Mouse (Mus musculus) gastrocnemius, postnatal 36 days (tissue): ENCODE results near the gene Hexim1. TPM values are rescaled to one million over a fixed set of nuclear protein-coding genes. Genes with fewer than 3 reads are reported as not detected.
A peak's percentile ranks its signal among the peaks of the same experiment; 100 is the strongest.

Experiments
- DNase-seq, 2 experiments: peaks; one replicate each; pipeline ENCODE4 v3.0.0; 2022
- intact Hi-C: fragments of 180-260 bp; cut with DNase I; formaldehyde crosslinking; loops from one replicate; pipeline ENCODE4 v1.15.1; 2025
- total RNA-seq, 2 experiments: library from RNA; stranded (reverse); gene quantifications; 2 replicates each; pipeline ENCODE4 v1.2.3; 2021

Hexim1 gene
- total RNA-seq, 2 experiments from 2014 or later: 14.7 to 17.0 TPM

GRCm38 (mm10) chr11:103095801-103096200 is 20.2 kb upstream of the Hexim1 start:
- intact Hi-C loops: no loop called here
- no peak for DNase-seq

GRCm38 (mm10) chr11:103096979-103097894 is 18.8 kb upstream of the Hexim1 start:
- DNase-seq: peak in 1 of 2 experiments; percentile 17
- intact Hi-C loops: no loop called here

GRCm38 (mm10) chr11:103098531-103099190 is 17.4 kb upstream of the Hexim1 start:
- peak; percentile 9 to 17 for DNase-seq
- intact Hi-C loops: no loop called here

DNA sequence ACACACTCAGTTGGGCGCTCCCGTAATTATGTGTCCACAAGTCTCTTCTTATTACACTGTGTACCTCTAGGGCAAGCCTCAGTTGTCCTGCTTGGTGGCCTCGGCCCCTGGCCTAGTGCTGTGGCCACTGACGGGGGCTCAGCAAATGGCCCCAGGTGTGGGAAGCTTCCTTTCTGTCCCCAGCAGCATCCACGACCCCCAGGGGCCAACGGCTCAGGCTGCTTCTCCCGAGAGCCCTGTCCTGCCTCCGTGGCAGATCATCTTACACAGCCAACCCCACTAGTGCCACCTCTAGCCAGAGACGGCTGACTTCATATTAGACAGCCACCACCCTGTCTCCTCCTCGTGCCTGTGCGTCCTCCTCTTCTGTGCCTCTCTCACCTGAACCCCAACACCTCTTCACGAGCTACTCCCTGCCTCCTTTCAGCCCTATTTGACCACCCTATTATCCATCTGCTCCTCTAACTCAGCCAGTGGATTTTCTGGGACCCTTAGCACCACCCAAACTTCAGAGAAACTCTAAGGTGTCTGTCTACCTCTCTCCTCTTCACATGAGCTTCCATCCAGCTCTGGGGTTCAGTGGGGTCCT is 16.6 kb upstream of the Hexim1 start:
- peak; percentile 5 to 13 for DNase-seq
- intact Hi-C loops: no loop called here

DNA sequence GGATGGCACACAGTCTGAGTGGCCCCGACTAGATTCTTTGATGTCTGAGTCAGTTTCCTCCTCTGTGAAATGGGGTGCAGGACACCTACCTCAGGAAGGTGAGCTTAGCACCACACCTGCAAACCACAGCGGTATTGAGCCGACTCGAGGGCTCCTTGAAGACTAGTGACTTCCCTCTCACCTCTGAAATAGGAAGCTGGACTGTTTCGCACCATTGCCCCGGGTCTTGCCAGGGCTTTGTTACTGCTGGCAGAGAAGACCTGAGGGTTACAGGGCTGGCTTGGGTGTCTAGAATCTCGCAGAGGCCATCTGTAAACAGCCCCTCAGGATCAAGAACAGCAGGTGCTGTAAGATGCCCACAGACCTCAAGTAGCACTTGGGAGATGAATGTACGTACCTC is 15.7 kb upstream of the Hexim1 start:
- DNase-seq: peak; percentile 5 to 14
- intact Hi-C loops: loop anchor here (10.0 kb wide), 1 partner anchor 224 kb away; no protein-coding TSS in a partner anchor

DNA sequence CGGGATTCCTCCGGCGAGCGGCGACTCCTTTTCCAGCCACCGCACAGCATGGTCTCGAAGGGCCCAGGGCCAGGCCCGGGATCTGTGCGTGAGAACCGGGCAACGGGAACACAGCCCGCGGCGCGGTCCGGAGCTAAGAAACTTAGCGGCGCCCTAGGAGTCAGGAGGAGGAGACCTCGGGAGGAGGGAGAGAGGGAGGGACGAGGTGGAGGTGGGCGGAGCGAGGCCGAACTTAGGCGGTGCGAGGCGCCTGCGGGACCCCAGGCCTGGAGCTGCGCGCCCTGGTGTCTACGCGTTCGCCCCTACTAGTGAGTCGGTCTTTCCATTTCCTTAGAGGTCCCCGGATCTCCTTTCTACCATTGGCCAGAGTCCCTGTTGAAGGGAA is 14.6 kb upstream of the Hexim1 start, which contains the start of the genes Plcd3 and Acbd4:
Gene Plcd3 (minus strand): TSS at position 178 of the 385 bp plus-strand sequence.
Gene Acbd4 (plus strand): TSS at position 202 of the 385 bp plus-strand sequence.
- intact Hi-C loops: loop anchor here (10.0 kb wide), 1 partner anchor 223 kb away; no protein-coding TSS in a partner anchor
- DNase-seq: peak; percentile 83 to 84

DNA sequence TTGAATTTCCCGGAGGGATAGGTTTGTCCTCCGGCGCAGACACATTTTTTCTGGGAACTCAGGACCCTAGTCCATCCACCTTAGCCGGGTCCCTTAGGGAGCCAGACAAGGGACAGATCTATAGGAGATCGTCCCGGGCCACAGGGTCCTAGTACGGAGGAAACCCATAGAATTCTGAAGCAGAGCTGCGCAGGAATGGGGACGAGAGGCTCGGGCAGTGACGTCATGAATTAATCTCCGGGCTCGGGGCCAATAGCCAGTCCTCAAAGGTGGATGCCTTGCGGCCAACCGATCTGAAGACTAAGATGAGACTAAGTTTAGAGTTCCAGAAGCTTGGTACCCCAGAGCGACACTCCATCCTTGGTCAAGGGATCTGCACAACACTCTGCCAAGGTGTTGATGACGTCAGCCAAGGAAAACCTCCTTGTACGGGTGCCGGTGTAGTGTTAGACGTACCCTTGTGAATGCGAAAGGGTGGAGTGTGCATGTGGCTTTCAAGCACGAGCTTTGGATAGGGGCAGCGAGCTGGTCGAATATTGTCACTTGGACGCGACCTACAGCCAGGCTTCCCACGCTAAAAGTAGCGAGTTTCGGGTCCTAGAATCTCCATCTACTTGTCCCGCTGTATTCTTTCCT is 14.0 kb upstream of the Hexim1 start:
- intact Hi-C loops: loop anchor here (1.0 to 10.0 kb wide), 2 partner anchors 57 to 223 kb away; no protein-coding TSS in a partner anchor
- DNase-seq: peak; percentile 58 to 75

GRCm38 (mm10) chr11:103102725-103103349 is 13.2 kb upstream of the Hexim1 start:
- peak; percentile 96 to 99 for DNase-seq
- intact Hi-C loops: loop anchor here (1.0 to 10.0 kb wide), 2 partner anchors 56 to 222 kb away; no protein-coding TSS in a partner anchor

GRCm38 (mm10) chr11:103103621-103104020 is 12.4 kb upstream of the Hexim1 start:
- DNase-seq: no peak
- intact Hi-C loops: loop anchor here (10.0 kb wide), 1 partner anchor 221 kb away; no protein-coding TSS in a partner anchor

DNA sequence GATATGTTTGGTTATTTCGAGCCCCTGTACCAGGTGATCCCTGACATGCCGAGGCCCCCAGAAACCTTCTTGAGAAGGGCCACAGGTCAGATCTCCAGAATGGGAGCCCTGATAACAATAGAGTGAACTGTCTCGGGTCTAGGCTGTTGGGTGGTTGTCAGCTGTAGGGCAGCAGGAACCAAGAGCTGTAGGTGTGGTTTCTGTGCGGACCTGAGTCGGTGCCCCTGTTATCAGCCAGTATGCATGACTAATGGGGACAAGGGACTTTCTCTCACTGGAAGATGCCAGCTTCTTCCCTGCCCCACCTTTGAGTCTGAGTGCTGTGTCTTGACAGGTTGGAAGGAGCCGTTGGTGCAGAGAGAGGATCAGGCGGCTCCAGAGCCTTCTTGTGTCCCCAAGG is 11.6 kb upstream of the Hexim1 start:
- intact Hi-C loops: loop anchor here (10.0 kb wide), 1 partner anchor 220 kb away; no protein-coding TSS in a partner anchor
- no peak for DNase-seq

GRCm38 (mm10) chr11:103105180-103105725 is 10.8 kb upstream of the Hexim1 start:
- intact Hi-C loops: loop anchor here (10.0 kb wide), 1 partner anchor 220 kb away; no protein-coding TSS in a partner anchor
- DNase-seq: no peak

DNA sequence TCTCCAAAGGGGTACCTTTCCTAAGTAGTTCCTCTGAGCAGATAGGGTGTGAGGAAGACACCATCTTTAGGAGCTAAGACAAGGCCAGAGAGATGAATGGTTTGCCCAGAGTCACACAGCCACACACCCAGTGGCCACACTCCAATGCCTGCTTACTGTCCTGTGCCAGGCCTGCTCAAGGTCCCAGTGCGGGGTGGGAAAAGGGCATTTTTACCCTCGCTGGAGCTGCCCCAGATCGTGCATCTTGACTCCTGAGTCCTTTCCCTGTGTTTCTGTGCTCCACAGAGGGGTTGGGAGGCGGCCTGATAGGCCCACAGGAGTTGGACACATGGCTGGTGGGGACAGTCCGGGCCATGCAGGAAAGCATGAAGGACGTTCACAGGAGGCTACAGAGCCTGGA is 10.2 kb upstream of the Hexim1 start:
- no peak for DNase-seq
- intact Hi-C loops: loop anchor here (10.0 kb wide), 1 partner anchor 219 kb away; no protein-coding TSS in a partner anchor

GRCm38 (mm10) chr11:103106386-103106785 is 9.6 kb upstream of the Hexim1 start:
- no peak for DNase-seq
- intact Hi-C loops: loop anchor here (10.0 kb wide), 1 partner anchor 218 kb away; no protein-coding TSS in a partner anchor

- DNase-seq: no peak
- intact Hi-C loops: no loop called here
These were observed 4.7 kb upstream of the Hexim1 start for GRCm38 (mm10) chr11:103111301-103111700.

DNA sequence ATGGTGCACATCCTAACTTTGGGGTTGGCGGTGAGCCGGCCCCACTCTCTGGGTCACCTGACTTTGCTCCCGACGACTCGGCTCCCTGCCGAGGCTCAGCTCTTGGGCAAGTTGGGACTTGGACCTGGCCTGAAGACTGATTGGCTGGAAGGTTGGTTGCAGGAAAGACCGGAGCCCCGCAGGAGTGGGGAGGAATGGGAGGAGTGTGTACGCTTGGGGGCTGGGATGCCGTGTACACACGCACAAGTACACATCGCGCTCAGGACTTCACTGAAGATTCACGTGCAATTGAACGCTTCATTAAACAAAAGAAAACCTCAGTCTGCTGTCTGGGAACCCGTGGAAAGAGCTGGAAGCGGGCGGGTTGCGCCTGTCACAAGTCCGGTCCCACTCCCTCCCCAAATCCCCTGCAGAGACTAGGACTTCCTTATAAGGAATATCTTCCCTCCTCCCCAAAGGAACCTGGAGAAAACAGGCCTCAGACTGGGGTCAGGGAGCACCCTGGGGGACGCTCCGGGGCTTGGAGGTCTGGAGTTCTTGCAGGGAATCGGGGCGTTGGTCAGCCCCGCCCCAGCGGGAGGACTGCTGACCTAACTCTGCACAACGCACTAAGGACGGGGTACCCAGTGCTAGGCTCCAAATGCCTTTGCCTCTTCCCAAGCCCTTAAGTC is 4.0 kb upstream of the Hexim1 start:
- peak; percentile 77 to 80 for DNase-seq
- intact Hi-C loops: no loop called here

GRCm38 (mm10) chr11:103112552-103112912 is 3.5 kb upstream of the Hexim1 start:
- intact Hi-C loops: no loop called here
- DNase-seq: no peak

DNA sequence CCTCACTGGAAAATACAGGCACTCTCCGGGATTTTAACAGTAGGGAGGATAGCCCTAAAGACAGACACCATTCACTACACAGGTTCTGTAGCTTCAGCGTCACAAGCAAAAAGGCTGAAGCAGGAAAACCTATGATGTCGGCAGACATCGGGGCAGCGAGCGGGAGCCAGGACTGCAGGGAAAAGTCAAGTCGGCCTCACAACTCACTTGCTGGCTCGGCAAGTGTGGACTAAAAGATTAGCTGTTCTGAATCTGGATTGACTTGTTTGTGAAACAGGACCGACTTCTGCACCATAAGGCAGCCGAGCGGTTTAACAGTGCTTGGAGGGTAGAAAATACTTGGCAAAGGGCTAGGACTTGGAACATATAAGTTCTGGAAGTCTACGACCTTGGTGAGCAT is 3.0 kb upstream of the Hexim1 start:
- intact Hi-C loops: no loop called here
- no peak for DNase-seq

DNA sequence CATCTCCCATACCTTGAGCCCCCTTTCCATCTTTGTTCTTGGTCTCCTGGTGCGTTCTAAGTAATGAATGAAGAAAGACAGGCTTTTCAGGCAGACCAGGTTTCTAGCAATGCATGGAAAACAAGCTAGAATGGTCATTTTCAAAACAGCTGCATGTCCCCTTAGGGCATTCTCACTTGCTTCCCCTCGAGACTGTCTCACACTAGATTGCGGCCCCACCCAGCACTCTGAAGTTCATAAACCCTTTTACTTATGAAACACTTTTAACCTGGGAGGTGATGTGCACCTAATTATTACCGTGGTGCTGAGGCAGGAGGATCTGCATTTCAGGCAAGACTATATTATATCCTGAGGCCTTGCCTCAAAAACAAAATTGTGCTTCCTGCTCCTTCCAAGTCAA is 2.3 kb upstream of the Hexim1 start:
- intact Hi-C loops: no loop called here
- DNase-seq: no peak
